Mouse (Mus musculus) Patski (cell line): ENCODE results near the gene AL732309.1. TPM values are rescaled to one million over a fixed set of nuclear protein-coding genes. Genes with fewer than 3 reads are reported as not detected.

Experiments
- ATAC-seq: fragments of 100-300 bp; one replicate; pipeline ENCODE4 v1.8.0; 2021
- CTCF ChIA-PET: fragments of 350-600 bp; sonication (Branson Sonifier 250); formaldehyde crosslinking; loops from one replicate; lab custom pipeline; 2022; ENCODE audit warnings: inconsistent platforms; lab: Charles Lee
- POLR2A ChIA-PET: fragments of 350-600 bp; sonication (Branson Sonifier 250); formaldehyde crosslinking; loops from one replicate; lab custom pipeline; 2022; ENCODE audit warnings: antibody characterized with exemption, inconsistent platforms; lab: Charles Lee
- DNase-seq: peaks from one replicate; pipeline ENCODE4 v3.0.0-alpha.2; 2011; ENCODE audit warnings: low read depth, low spot score
- H3K27me3 ChIP-seq: fragments of 371-371 bp; one replicate; pipeline ENCODE4 v1.5.1; 2021
- CTCF ChIP-seq: fragments of 100-300 bp; IDR thresholded peaks from one replicate; pipeline ENCODE4 v1.5.1; 2021
- in situ Hi-C: fragments of 300-500 bp; cut with MboI; formaldehyde crosslinking; loops from 3 replicates; pipeline ENCODE4 v1.11.1; 2018; ENCODE audit warnings: low pct_unique_long_range_greater_than_20kb, mixed read lengths
- polyA plus RNA-seq: library from polyadenylated mRNA; unstranded; gene quantifications from one replicate; pipeline ENCODE4 v1.2.3, GENCODE M21; 2021

The AL732309.1 gene
- polyA plus RNA-seq, 1 experiment from 2014 or later = 5.0 TPM

- DNase-seq (peak; percentile 97), ATAC-seq (peak; percentile 85)
- no peaks in the 10 kb centered on the region for H3K27me3 ChIP-seq
- no peak for TF ChIP-seq CTCF
- ChIA-PET CTCF (interaction anchor here (1.7 kb wide), 1 partner anchor 31 kb away, joined by 3 read pairs; no protein-coding TSS in a partner anchor), POLR2A (interaction anchor here (1.3 to 2.2 kb wide), 3 partner anchors 15 to 42 kb away, joined by 3 to 8 read pairs (median 5); no protein-coding TSS in a partner anchor)
- in situ Hi-C loops = no loop called here
Measured at GRCm38 (mm10) chr2:25224766-25225752, 21.6 kb downstream of the AL732309.1 start.

- TF ChIP-seq CTCF = no peak
- ATAC-seq = no peak
- no peak for DNase-seq
- in situ Hi-C loops = no loop called here
- CTCF ChIA-PET = interaction anchor here (1.7 kb wide), 1 partner anchor 30 kb away, joined by 3 read pairs; no protein-coding TSS in a partner anchor
- POLR2A ChIA-PET = interaction anchor here (1.5 to 2.2 kb wide), 3 partner anchors 11 to 41 kb away, joined by 3 to 8 read pairs (median 5); no protein-coding TSS in a partner anchor
- no peaks in the 10 kb centered on the region for H3K27me3 ChIP-seq
Measured at GRCm38 (mm10) chr2:25224492-25224765, 22.2 kb downstream of the AL732309.1 start, which contains the start of gene Tubb4b. Tubb4b (minus strand) TSS chr2:25224702.

- DNase-seq (peak; percentile 15), ATAC-seq (peak; percentile 31)
- POLR2A ChIA-PET = interaction anchor here (0.7 to 2.2 kb wide), 4 partner anchors 11 to 1128 kb away, joined by 3 to 8 read pairs (median 6); no protein-coding TSS in a partner anchor
- no peaks in the 10 kb centered on the region for H3K27me3 ChIP-seq
- CTCF ChIA-PET = interaction anchor here (1.7 kb wide), 1 partner anchor 30 kb away, joined by 3 read pairs; no protein-coding TSS in a partner anchor
- no peak for TF ChIP-seq CTCF
- in situ Hi-C loops = no loop called here
Measured at GRCm38 (mm10) chr2:25223681-25224491, 22.8 kb downstream of the AL732309.1 start.

GRCm38 (mm10) chr2:25221331-25221772 lies 25.3 kb downstream of the AL732309.1 start:
- ATAC-seq (no peak), DNase-seq (no peak)
- TF ChIP-seq CTCF = no peak
- CTCF ChIA-PET = interaction anchor here (1.1 to 2.4 kb wide), 4 partner anchors 8 to 27 kb away, joined by 3 to 10 read pairs (median 6); no protein-coding TSS in a partner anchor
- no peaks in the 10 kb centered on the region for H3K27me3 ChIP-seq
- in situ Hi-C loops = no loop called here
- POLR2A ChIA-PET = interaction anchor here (1.7 kb wide), 1 partner anchor 10 kb away, joined by 5 read pairs; the partner anchor contains the start of gene Nelfb

- TF ChIP-seq CTCF = no peak
- no peaks in the 10 kb centered on the region for H3K27me3 ChIP-seq
- ChIA-PET POLR2A (no interaction called here), CTCF (no interaction called here)
- DNase-seq = no peak
- in situ Hi-C loops = no loop called here
- ATAC-seq = no peak
Measured at GRCm38 (mm10) chr2:25218445-25218844, 28.2 kb downstream of the AL732309.1 start, which contains the start of gene Fam166a. Fam166a (plus strand) TSS chr2:25218745.

- POLR2A ChIA-PET = no interaction called here
- TF ChIP-seq CTCF = no peak
- H3K27me3 ChIP-seq = no peaks in the 10 kb centered on the region
- DNase-seq (no peak), ATAC-seq (no peak)
- in situ Hi-C loops = no loop called here
- CTCF ChIA-PET = interaction anchor here (0.6 kb wide), 1 partner anchor 11 kb away, joined by 3 read pairs; no protein-coding TSS in a partner anchor
Measured at GRCm38 (mm10) chr2:25217666-25218065, 29.0 kb downstream of the AL732309.1 start.

GRCm38 (mm10) chr2:25214444-25214843 lies 32.2 kb downstream of the AL732309.1 start, which contains the start of gene Stpg3:
Stpg3 (minus strand) TSS chr2:25214637.
- in situ Hi-C loops = no loop called here
- CTCF ChIA-PET = no interaction called here

GRCm38 (mm10) chr2:25213266-25213865 lies 33.3 kb downstream of the AL732309.1 start:
- DNase-seq (no peak), ATAC-seq (no peak)
- ChIA-PET CTCF (no interaction called here), POLR2A (interaction anchor here (0.8 kb wide), 1 partner anchor 10 kb away, joined by 3 read pairs; no protein-coding TSS in a partner anchor)
- no peaks in the 10 kb centered on the region for H3K27me3 ChIP-seq
- TF ChIP-seq CTCF = no peak
- in situ Hi-C loops = no loop called here

More at GRCm38 (mm10) chr2:25214444-25214843, 32.2 kb downstream of the AL732309.1 start, which contains the start of gene Stpg3:
- H3K27me3 ChIP-seq = no peaks in the 10 kb centered on the region
- no peak for ATAC-seq
- POLR2A ChIA-PET = no interaction called here
- no peak for TF ChIP-seq CTCF
- DNase-seq = no peak

- TF ChIP-seq CTCF = no peak
- POLR2A ChIA-PET = interaction anchor here (1.0 to 1.2 kb wide), 2 partner anchors 10 to 13 kb away, joined by 5 read pairs; partner anchors contain the start of gene Tubb4b
- H3K27me3 ChIP-seq = no peaks in the 10 kb centered on the region
- peak; percentile 71 for ATAC-seq
- in situ Hi-C loops = no loop called here
- DNase-seq = no peak
- CTCF ChIA-PET = interaction anchor here (1.3 to 2.6 kb wide), 3 partner anchors 10 to 18 kb away, joined by 4 to 14 read pairs (median 5); no protein-coding TSS in a partner anchor
Measured at GRCm38 (mm10) chr2:25211121-25211670, 35.5 kb downstream of the AL732309.1 start, which contains the start of gene Nelfb. Nelfb (minus strand) TSS chr2:25211489.
